Mouse (Mus musculus) adrenal gland, adult 8-10 months (tissue): ENCODE results near the gene Serpina3f. TPM values are rescaled to one million over a fixed set of nuclear protein-coding genes. Genes with fewer than 3 reads are reported as not detected.

Source experiments
- DNase-seq: peaks from one replicate; pipeline ENCODE4 v3.0.0; 2022
- total RNA-seq, 4 experiments: library from RNA; stranded (reverse); gene quantifications; 2 replicates each; pipeline ENCODE4 v1.2.4; 2022

Gene Serpina3f
- total RNA-seq, 4 experiments from 2014 or later = 0.35 to 0.78 (median 0.38) TPM; not detected in 1

- no peak for DNase-seq
These were observed 33.9 kb downstream of the Serpina3f start for GRCm38 (mm10) chr12:104248231-104248630.

- DNase-seq = no peak
These were observed 46.7 kb downstream of the Serpina3f start for GRCm38 (mm10) chr12:104261041-104261440.

- DNase-seq = no peak
These were observed 48.5 kb downstream of the Serpina3f start, which contains the start of gene Serpina3i for GRCm38 (mm10) chr12:104262863-104263262. Serpina3i (plus strand) TSS chr12:104263122.

- DNase-seq = no peak
These were observed 52.0 kb downstream of the Serpina3f start for GRCm38 (mm10) chr12:104266374-104266773.

Other genes with a start within 250 kb of the Serpina3f start
- not detected for gene Serpina11, start 224.6 kb upstream of the Serpina3f start, total RNA-seq
- gene Serpina9, start 200.8 kb upstream of the Serpina3f start, total RNA-seq = not detected
- under 1 TPM in 3 of 4 experiments, not detected in 1; 0.08 to 0.38 (median 0.28) TPM for gene Serpina12, start 170.1 kb upstream of the Serpina3f start, total RNA-seq
- 1 to 10 TPM; 1.1 to 3.3 (median 1.9) TPM for gene Serpina5, start 113.4 kb upstream of the Serpina3f start, total RNA-seq
- gene Serpina3a, start 101.8 kb upstream of the Serpina3f start, total RNA-seq = under 1 TPM in 1 of 4 experiments, not detected in 3; 0.20 TPM
- gene Serpina3b, start 86.5 kb upstream of the Serpina3f start, total RNA-seq = under 1 TPM in 3 of 4 experiments, not detected in 1; 0.15 to 0.40 (median 0.20) TPM
- gene Serpina3c, start 60.7 kb upstream of the Serpina3f start, total RNA-seq = 10 to 100 TPM in 3 of 4 experiments, 1 to 10 TPM in 1; 8.3 to 18.3 (median 13.6) TPM
- 1 to 10 TPM; 3.0 to 9.9 (median 3.8) TPM for gene Serpina3g, start 21.7 kb downstream of the Serpina3f start, total RNA-seq
- gene Serpina3i, start 48.6 kb downstream of the Serpina3f start, total RNA-seq = under 1 TPM in 2 of 4 experiments, not detected in 2; 0.24 to 0.31 TPM
- gene Serpina3j, start 100.0 kb downstream of the Serpina3f start, total RNA-seq = under 1 TPM in 1 of 4 experiments, not detected in 3; 0.42 TPM
- 1 to 10 TPM in 3 of 4 experiments, under 1 TPM in 1; 0.49 to 6.3 (median 3.1) TPM for gene Serpina3k, start 123.9 kb downstream of the Serpina3f start, total RNA-seq
- 1 to 10 TPM in 3 of 4 experiments, under 1 TPM in 1; 0.74 to 2.5 (median 1.1) TPM for gene Serpina3m, start 123.9 kb downstream of the Serpina3f start, total RNA-seq
- gene Serpina3n, start 192.2 kb downstream of the Serpina3f start, total RNA-seq = 10 to 100 TPM in 2 of 4 experiments, 1 to 10 TPM in 2; 6.0 to 42.3 (median 14.6) TPM